Mouse (Mus musculus) heart, postnatal 14 days (tissue): ENCODE measurements at regions not wholly inside any gene's neighbourhood (a gene's known extent, or its start where the extent isn't known, plus 50 kb on each side); places are given as distances from the start of the nearest gene placed in this dataset.

Experiments used
- DNase-seq, 2 experiments: peaks; one replicate each; pipeline ENCODE4 v3.0.0; 2021 to 2022
- intact Hi-C: fragments of 180-260 bp; cut with DNase I; formaldehyde crosslinking; loops from one replicate; pipeline ENCODE4 v1.15.1; 2025

GRCm38 (mm10) chr1:137514750-137515149 lies 554.5 kb upstream of the Nr5a2 start:
- DNase-seq: no peak
- intact Hi-C loops: no loop called here

GRCm38 (mm10) chr1:137503704-137504422 lies 543.6 kb upstream of the Nr5a2 start:
- intact Hi-C loops: no loop called here
- no peak for DNase-seq

- intact Hi-C loops: no loop called here
- no peak for DNase-seq
Measured at GRCm38 (mm10) chr1:137488226-137488625, 528.0 kb upstream of the Nr5a2 start.

- no peak for DNase-seq
- intact Hi-C loops: no loop called here
Measured at GRCm38 (mm10) chr1:137478459-137478858, 518.2 kb upstream of the Nr5a2 start.

GRCm38 (mm10) chr1:137477239-137477638 lies 517.0 kb upstream of the Nr5a2 start:
- intact Hi-C loops: no loop called here
- no peak for DNase-seq

- DNase-seq: no peak
- intact Hi-C loops: no loop called here
Measured at GRCm38 (mm10) chr1:137474858-137475257, 514.6 kb upstream of the Nr5a2 start.

- no peak for DNase-seq
- intact Hi-C loops: no loop called here
Measured at GRCm38 (mm10) chr1:137473800-137474685, 513.8 kb upstream of the Nr5a2 start.

- no peak for DNase-seq
- intact Hi-C loops: no loop called here
Measured at GRCm38 (mm10) chr1:137464971-137465370, 504.7 kb upstream of the Nr5a2 start.

- intact Hi-C loops: no loop called here
- no peak for DNase-seq
Measured at GRCm38 (mm10) chr1:137461189-137461588, 500.9 kb upstream of the Nr5a2 start.

GRCm38 (mm10) chr1:137453446-137454208 lies 493.4 kb upstream of the Nr5a2 start:
- intact Hi-C loops: no loop called here
- DNase-seq: peak in 1 of 2 experiments; percentile 3

GRCm38 (mm10) chr1:137452749-137453148 lies 492.5 kb upstream of the Nr5a2 start:
- intact Hi-C loops: no loop called here
- DNase-seq: no peak

GRCm38 (mm10) chr1:137446497-137446896 lies 486.2 kb upstream of the Nr5a2 start:
- intact Hi-C loops: no loop called here
- DNase-seq: no peak

- DNase-seq: no peak
- intact Hi-C loops: no loop called here
Measured at GRCm38 (mm10) chr1:137428110-137428509, 467.9 kb upstream of the Nr5a2 start.

GRCm38 (mm10) chr1:137418388-137418787 lies 458.1 kb upstream of the Nr5a2 start:
- intact Hi-C loops: no loop called here
- no peak for DNase-seq

GRCm38 (mm10) chr1:137396736-137397135 lies 436.5 kb upstream of the Nr5a2 start:
- intact Hi-C loops: no loop called here
- no peak for DNase-seq

GRCm38 (mm10) chr1:137387509-137387908 lies 427.3 kb upstream of the Nr5a2 start:
- DNase-seq: no peak
- intact Hi-C loops: no loop called here

GRCm38 (mm10) chr1:137378072-137378985 lies 418.1 kb upstream of the Nr5a2 start:
- DNase-seq: no peak
- intact Hi-C loops: no loop called here

- DNase-seq: no peak
- intact Hi-C loops: no loop called here
Measured at GRCm38 (mm10) chr1:137376685-137377084, 416.4 kb upstream of the Nr5a2 start.

- no peak for DNase-seq
- intact Hi-C loops: no loop called here
Measured at GRCm38 (mm10) chr1:137374641-137375040, 414.4 kb upstream of the Nr5a2 start.
